Mouse (Mus musculus) megakaryocyte, embryonic 14.5 days (primary cell): ENCODE results near the gene Tmem178b. TPM values are rescaled to one million over a fixed set of nuclear protein-coding genes. Genes with fewer than 3 reads are reported as not detected.

Experiments
- H3K27me3 ChIP-seq: replicated peaks from 2 replicates; pipeline ENCODE3; 2012; ENCODE audit warnings: inconsistent platforms
- H3K36me3 ChIP-seq: replicated peaks from 2 replicates; pipeline ENCODE3; 2012; ENCODE audit warnings: low read length, inconsistent platforms, mixed read lengths
- H3K4me1 ChIP-seq: 2 replicates; pipeline ENCODE4 v1.6.1; 2012; ENCODE audit warnings: inconsistent platforms
- H3K4me3 ChIP-seq: replicated peaks from 2 replicates; pipeline ENCODE3; 2012; ENCODE audit warnings: moderate library complexity, mild to moderate bottlenecking, inconsistent platforms
- H3K9me3 ChIP-seq: 2 replicates; pipeline ENCODE4 v1.6.1; 2012; ENCODE audit warnings: inconsistent platforms
- FLI1 ChIP-seq: IDR thresholded peaks from 2 replicates; pipeline ENCODE4 v1.6.1; 2012; ENCODE audit warnings: low read length, inconsistent platforms, mixed read lengths
- GATA1 ChIP-seq: IDR thresholded peaks from 3 replicates; pipeline ENCODE4 v1.6.1; 2012; ENCODE audit warnings: mixed read lengths, low read length, inconsistent platforms, borderline replicate concordance
- polyA plus RNA-seq: library from polyadenylated mRNA; stranded (reverse); fragments of >175 nt; gene quantifications from 2 replicates; pipeline ENCODE4 v1.2.3, GENCODE M21; 2012; ENCODE audit warnings: low replicate concordance; ENCODE audit not compliant: insufficient read depth

Tmem178b gene
- polyA plus RNA-seq, 1 experiment = not detected

- H3K27me3 ChIP-seq = peaks cover 3% of the 10 kb centered on the region
- H3K4me1 ChIP-seq = no peaks in the 10 kb centered on the region; the same call in 1 of the 2 replicates
- H3K4me3 ChIP-seq = no peak overlapping the region
- TF ChIP-seq FLI1 = no peak
- no peak for TF ChIP-seq GATA1
- no peaks in the 10 kb centered on the region for H3K9me3 ChIP-seq
- H3K36me3 ChIP-seq = no peaks in the 10 kb centered on the region
Measured at GRCm38 (mm10) chr6:39917242-39917641, 44.2 kb downstream of the Tmem178b start.

DNA sequence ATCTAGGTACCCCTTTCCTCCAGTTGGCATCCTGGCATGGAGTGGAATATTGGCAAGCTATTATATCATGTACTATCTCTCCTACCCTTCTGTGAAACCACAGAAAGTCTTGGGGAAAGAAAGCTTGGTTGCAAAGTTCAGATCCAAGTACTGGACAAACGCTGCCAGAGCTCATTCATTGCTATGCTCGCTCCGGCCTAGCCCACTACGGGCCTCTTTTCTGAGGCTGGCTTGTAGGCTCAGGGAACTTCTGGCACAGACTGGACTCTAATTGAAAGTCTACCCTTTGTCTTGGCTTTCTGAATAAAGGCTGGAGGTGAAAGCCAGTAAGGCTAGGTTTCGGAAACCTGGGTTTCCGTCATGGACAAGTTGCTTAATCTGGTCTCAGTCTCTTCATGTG lies 44.7 kb downstream of the Tmem178b start:
- TF ChIP-seq GATA1 (no peak), FLI1 (no peak)
- H3K4me3 ChIP-seq = no peak overlapping the region
- H3K27me3 ChIP-seq = peaks cover 3% of the 10 kb centered on the region
- H3K9me3 ChIP-seq = no peaks in the 10 kb centered on the region
- no peaks in the 10 kb centered on the region; the same call in 1 of the 2 replicates for H3K4me1 ChIP-seq
- no peaks in the 10 kb centered on the region for H3K36me3 ChIP-seq

DNA sequence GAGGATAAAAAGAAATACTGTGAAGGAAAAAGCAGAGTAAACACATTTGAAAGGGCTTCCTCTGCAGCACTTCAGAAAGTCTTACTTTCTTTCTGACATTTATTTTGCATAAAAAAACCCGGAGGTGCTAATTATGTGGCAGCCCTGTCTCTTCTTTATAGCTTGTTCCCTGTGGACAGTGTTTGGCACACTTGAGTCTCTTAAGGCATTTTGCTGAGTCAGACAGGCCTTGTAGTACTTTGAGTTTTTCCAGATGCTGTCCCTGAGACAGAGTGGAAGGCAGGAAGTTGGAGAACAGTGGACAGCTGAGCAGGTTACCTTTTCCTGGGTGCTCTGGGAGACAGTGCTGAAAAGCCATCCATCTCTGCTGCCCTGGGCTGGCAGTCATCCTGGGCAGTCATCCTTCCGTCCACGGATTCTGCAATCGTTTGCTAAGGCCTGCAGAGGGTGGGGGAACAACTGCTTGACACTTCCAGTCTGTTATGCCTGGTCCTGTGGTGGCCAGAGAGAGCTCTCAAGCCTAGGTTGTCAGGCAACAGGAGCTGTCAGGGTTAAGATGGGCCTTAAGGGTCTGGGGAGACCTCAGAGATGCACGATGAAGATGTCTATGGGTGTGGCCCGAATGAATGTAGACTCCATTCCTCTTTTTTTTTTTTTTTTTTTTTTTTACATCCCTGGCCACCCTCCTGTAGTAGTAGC lies 46.1 kb downstream of the Tmem178b start:
- Histone ChIP-seq H3K9me3 (no peaks in the 10 kb centered on the region), H3K36me3 (no peaks in the 10 kb centered on the region), H3K4me1 (no peaks in the 10 kb centered on the region; the same call in 1 of the 2 replicates), H3K4me3 (no peak overlapping the region), H3K27me3 (peaks cover 3% of the 10 kb centered on the region)
- TF ChIP-seq GATA1 (no peak), FLI1 (no peak)

- peaks cover 8% of the 10 kb centered on the region; the same call in 1 of the 2 replicates for H3K9me3 ChIP-seq
- no peaks in the 10 kb centered on the region for H3K4me1 ChIP-seq
- H3K27me3 ChIP-seq = no peaks in the 10 kb centered on the region
- no peak overlapping the region for H3K4me3 ChIP-seq
- no peaks in the 10 kb centered on the region for H3K36me3 ChIP-seq
- TF ChIP-seq FLI1 (no peak), GATA1 (no peak)
Measured at GRCm38 (mm10) chr6:39926442-39926841, 53.4 kb downstream of the Tmem178b start.

- H3K4me1 ChIP-seq = no peaks in the 10 kb centered on the region
- no peaks in the 10 kb centered on the region for H3K27me3 ChIP-seq
- no peaks in the 10 kb centered on the region for H3K36me3 ChIP-seq
- TF ChIP-seq GATA1 = no peak
- no peak for TF ChIP-seq FLI1
- peaks cover 9% of the 10 kb centered on the region; the same call in 1 of the 2 replicates for H3K9me3 ChIP-seq
- H3K4me3 ChIP-seq = no peak overlapping the region
Measured at GRCm38 (mm10) chr6:39936590-39936989, 63.5 kb downstream of the Tmem178b start.

DNA sequence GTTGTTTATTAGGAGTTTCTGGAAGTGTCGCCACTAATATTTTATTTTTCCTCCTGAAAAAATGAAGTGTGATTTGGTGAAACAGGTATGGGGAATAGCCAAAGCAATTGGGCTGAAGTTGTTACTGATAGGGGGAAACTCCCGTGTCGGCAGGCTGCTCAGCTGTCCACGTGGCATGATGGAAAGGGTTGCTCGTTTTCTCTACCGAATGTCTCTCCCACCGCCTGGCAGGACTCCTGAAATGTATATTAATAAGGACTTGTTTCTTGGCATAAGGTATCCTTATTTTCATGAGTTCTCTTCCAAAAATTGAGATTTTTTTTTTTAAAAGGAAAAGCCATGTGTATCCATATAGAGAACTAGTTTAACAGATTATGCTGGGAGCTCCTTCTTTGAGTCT lies 67.8 kb downstream of the Tmem178b start:
- Histone ChIP-seq H3K4me3 (no peak overlapping the region), H3K9me3 (peaks cover 15% of the 10 kb centered on the region; the same call in 1 of the 2 replicates), H3K36me3 (no peaks in the 10 kb centered on the region), H3K27me3 (no peaks in the 10 kb centered on the region), H3K4me1 (no peaks in the 10 kb centered on the region)
- TF ChIP-seq GATA1 (no peak), FLI1 (no peak)

DNA sequence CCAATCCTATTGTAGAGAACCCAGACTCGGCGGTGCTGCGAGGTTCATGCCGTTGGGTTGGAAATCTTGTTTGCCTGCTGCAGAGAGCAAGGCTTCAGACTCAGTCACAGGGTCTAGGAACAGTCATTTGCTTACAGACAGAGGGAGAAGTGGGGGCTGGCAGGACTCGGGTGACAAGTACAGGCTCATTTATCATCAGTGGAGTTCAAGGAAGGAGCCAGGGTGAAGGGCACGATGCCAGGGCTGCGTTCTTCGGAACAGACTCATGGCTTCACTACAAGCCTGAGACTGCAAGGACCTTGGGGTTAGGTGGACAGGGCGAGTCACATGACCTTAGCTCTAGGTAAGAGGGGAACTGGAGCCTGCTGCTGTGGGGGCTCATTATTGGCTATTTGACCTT lies 71.8 kb downstream of the Tmem178b start:
- no peaks in the 10 kb centered on the region for H3K4me1 ChIP-seq
- H3K4me3 ChIP-seq = no peak overlapping the region
- no peak for TF ChIP-seq GATA1
- TF ChIP-seq FLI1 = no peak
- H3K9me3 ChIP-seq = peaks cover 5% of the 10 kb centered on the region; the same call in 1 of the 2 replicates
- no peaks in the 10 kb centered on the region for H3K27me3 ChIP-seq
- no peaks in the 10 kb centered on the region for H3K36me3 ChIP-seq

DNA sequence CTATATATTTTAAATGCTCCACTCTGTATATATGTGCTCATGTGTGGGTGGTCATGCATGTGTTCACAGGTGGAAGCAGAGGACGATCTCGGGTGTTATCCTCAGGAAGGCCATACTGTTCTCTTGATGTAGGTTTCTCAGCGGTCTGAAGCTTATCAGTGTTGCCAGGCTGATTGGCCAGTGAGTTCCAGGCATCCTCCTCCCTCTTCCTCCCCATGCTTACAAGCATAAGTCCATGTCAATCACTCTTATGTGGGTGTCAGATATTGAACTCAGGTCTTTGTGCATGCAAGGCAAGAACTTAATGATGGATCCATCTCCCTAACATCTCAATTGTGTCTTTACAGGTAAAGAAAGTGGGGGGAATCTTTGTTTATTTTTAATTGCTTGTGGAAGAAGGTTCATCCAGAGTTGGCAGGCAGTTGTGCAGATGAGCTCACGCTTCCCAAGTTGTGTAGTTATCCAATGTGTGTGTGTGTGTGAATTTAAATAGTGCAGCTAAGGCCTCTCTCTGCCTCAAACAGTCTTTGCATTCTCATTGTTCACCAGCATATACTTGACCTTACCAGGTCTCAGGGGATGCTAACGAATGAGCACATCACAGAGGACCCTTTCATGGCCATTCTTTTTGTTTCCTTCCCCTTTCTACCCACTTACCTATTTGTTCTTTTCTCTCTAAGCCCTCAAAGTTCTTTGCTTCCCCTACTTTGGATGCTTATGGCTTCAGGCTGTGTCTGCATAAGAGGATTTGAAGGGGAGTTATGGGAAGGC lies 72.8 kb downstream of the Tmem178b start:
- H3K36me3 ChIP-seq = no peaks in the 10 kb centered on the region
- peaks cover 5% of the 10 kb centered on the region; the same call in 1 of the 2 replicates for H3K9me3 ChIP-seq
- H3K4me1 ChIP-seq = no peaks in the 10 kb centered on the region
- H3K27me3 ChIP-seq = no peaks in the 10 kb centered on the region
- H3K4me3 ChIP-seq = no peak overlapping the region
- TF ChIP-seq GATA1 (no peak), FLI1 (no peak)

GRCm38 (mm10) chr6:39946601-39947000 lies 73.5 kb downstream of the Tmem178b start:
- Histone ChIP-seq H3K9me3 (peaks cover 9% of the 10 kb centered on the region; the same call in 1 of the 2 replicates), H3K4me1 (no peaks in the 10 kb centered on the region), H3K4me3 (no peak overlapping the region), H3K36me3 (no peaks in the 10 kb centered on the region), H3K27me3 (no peaks in the 10 kb centered on the region)
- TF ChIP-seq GATA1 (no peak), FLI1 (no peak)

GRCm38 (mm10) chr6:39953951-39954350 lies 80.9 kb downstream of the Tmem178b start:
- no peaks in the 10 kb centered on the region for H3K4me1 ChIP-seq
- no peak overlapping the region for H3K4me3 ChIP-seq
- H3K9me3 ChIP-seq = 0 out of 2 replicates have a peak, but pooled peaks cover 3% of the 10 kb centered on the region
- TF ChIP-seq FLI1 (no peak), GATA1 (no peak)
- H3K27me3 ChIP-seq = no peaks in the 10 kb centered on the region
- no peaks in the 10 kb centered on the region for H3K36me3 ChIP-seq
